Mouse (Mus musculus) hindbrain, embryonic 13.5 days (tissue): Measurements from ENCODE around the gene Pde6d. TPM values are rescaled to one million over a fixed set of nuclear protein-coding genes. Genes with fewer than 3 reads are reported as not detected.
"Not testable (repeated sequence)": the region's sequence is repeated elsewhere in the genome, so short reads cannot be mapped to it uniquely, and the experiment has no call there.

ENCODE experiments used
- ATAC-seq: fragments of 200-750 bp; cut with Nextera tagmentation; 2 replicates; pipeline ENCODE4 v1.8.0; 2017; ENCODE audit warnings: moderate TSS enrichment; ENCODE audit not compliant: low FRiP score
- H3K27ac ChIP-seq: fragments of 300-500 bp; sonication (generic); 2 replicates; pipeline ENCODE4 v1.5.1; 2015; ENCODE audit warnings: inconsistent platforms, mild to moderate bottlenecking, moderate library complexity
- H3K27me3 ChIP-seq: fragments of 300-500 bp; sonication (generic); 2 replicates; pipeline ENCODE4 v1.6.1; 2015; ENCODE audit warnings: mild to moderate bottlenecking, inconsistent platforms
- H3K36me3 ChIP-seq: fragments of 300-500 bp; sonication (generic); 2 replicates; pipeline ENCODE4 v1.6.1; 2015; ENCODE audit warnings: mild to moderate bottlenecking, inconsistent platforms
- H3K4me1 ChIP-seq: fragments of 300-500 bp; sonication (generic); replicated peaks from 2 replicates; pipeline ENCODE4 v1.6.1; 2015; ENCODE audit warnings: inconsistent platforms
- H3K4me2 ChIP-seq: fragments of 300-500 bp; sonication (generic); 2 replicates; pipeline ENCODE4 v1.6.1; 2015; ENCODE audit warnings: inconsistent platforms, mild to moderate bottlenecking, moderate library complexity
- H3K4me3 ChIP-seq: fragments of 300-500 bp; sonication (generic); 2 replicates; pipeline ENCODE4 v1.5.1; 2015; ENCODE audit warnings: mild to moderate bottlenecking, inconsistent platforms
- H3K9ac ChIP-seq: fragments of 300-500 bp; sonication (generic); 2 replicates; pipeline ENCODE4 v1.6.1; 2015; ENCODE audit warnings: mild to moderate bottlenecking, inconsistent platforms
- H3K9me3 ChIP-seq: fragments of 300-500 bp; sonication (generic); 2 replicates; pipeline ENCODE4 v1.6.1; 2016; ENCODE audit warnings: inconsistent platforms
- WGBS: fragments of 180-500 bp; shearing (Covaris S2); methylation state at CpG from one replicate; pipeline ENCODE4 v1.1.7; 2015; 5-methylcytosine and 5-hydroxymethylcytosine counted together
- polyA plus RNA-seq: library from polyadenylated mRNA; unstranded; fragments of >200 nt; fragmentation: Nextera tagmentation; extraction: Ambion mirVana; gene quantifications from 2 replicates; pipeline ENCODE4 v1.2.1, GENCODE M21; 2015

Pde6d gene
- polyA plus RNA-seq, 1 experiment from 2014 or later = 97.5 TPM

DNA sequence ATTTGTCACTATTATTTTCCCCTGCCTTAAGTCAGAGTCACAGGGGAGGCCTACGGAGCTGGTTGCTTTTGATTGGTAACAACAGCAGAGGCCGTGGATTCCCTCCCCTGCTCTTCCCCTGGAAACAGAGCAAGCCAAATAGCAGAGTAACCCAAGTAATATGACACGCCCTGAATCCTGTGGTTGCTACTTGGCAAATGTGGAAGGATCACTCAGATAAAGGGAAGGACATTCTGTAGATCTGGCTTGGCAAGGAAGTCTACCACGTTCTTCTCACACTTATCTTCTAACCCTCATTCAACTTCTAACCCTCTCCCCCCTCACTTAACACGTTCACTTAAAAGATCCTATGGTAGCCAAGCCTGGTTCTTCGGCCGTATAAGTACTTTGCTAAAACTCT, 24.6 kb downstream of the Pde6d start:
- Histone ChIP-seq H3K4me3 (no peak overlapping the region), H3K27ac (no peak overlapping the region), H3K4me1 (no peaks in the 10 kb centered on the region), H3K36me3 (peaks cover 31% of the 10 kb centered on the region), H3K27me3 (no peaks in the 10 kb centered on the region), H3K4me2 (no peak overlapping the region), H3K9me3 (no peaks in the 10 kb centered on the region), H3K9ac (no peak overlapping the region)
- ATAC-seq = no peak
- WGBS = 79% methylated on average over 7 of the region's 7 CpGs

GRCm38 (mm10) chr1:86555665-86556064, 26.8 kb downstream of the Pde6d start:
- WGBS = 90% methylated on average over 3 of the region's 3 CpGs
- no peak for ATAC-seq
- no peaks in the 10 kb centered on the region for H3K27me3 ChIP-seq

DNA sequence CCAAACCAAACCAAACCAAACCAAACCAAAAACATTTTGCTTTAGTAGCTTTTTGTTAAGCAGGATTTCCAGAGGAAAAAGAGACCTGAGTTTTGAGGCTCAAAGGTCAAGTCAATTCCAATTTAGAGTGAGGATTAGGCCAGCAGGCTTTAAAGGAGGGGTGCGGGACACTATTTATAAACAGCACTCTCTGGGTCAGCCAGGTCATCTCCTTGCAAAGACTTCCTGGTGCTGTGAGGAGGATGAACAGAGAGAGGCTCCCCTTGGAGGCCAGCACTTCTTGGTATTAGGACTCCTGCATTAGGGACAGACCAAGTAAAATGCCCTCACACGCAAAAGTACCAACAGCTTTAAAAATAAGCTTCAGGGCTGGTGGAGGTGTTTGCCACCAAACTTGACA, 30.6 kb downstream of the Pde6d start:
- H3K9ac ChIP-seq = no peak overlapping the region
- ATAC-seq = no peak
- no peak overlapping the region for H3K4me3 ChIP-seq
- no peak overlapping the region for H3K27ac ChIP-seq
- H3K27me3 ChIP-seq = no peaks in the 10 kb centered on the region
- 61% methylated on average over 2 of the region's 2 CpGs for WGBS
- no peaks in the 10 kb centered on the region for H3K9me3 ChIP-seq
- no peak overlapping the region for H3K4me2 ChIP-seq
- H3K4me1 ChIP-seq = 0 out of 2 replicates have a peak, but pooled peaks cover 3% of the 10 kb centered on the region
- H3K36me3 ChIP-seq = peaks cover 27% of the 10 kb centered on the region

More at GRCm38 (mm10) chr1:86555665-86556064, 26.8 kb downstream of the Pde6d start:
- H3K4me2 ChIP-seq = no peak overlapping the region
- H3K9ac ChIP-seq = no peak overlapping the region
- no peak overlapping the region for H3K27ac ChIP-seq
- peaks cover 29% of the 10 kb centered on the region for H3K36me3 ChIP-seq
- no peaks in the 10 kb centered on the region for H3K9me3 ChIP-seq
- H3K4me1 ChIP-seq = 0 out of 2 replicates have a peak, but pooled peaks cover 3% of the 10 kb centered on the region
- no peak overlapping the region for H3K4me3 ChIP-seq

DNA sequence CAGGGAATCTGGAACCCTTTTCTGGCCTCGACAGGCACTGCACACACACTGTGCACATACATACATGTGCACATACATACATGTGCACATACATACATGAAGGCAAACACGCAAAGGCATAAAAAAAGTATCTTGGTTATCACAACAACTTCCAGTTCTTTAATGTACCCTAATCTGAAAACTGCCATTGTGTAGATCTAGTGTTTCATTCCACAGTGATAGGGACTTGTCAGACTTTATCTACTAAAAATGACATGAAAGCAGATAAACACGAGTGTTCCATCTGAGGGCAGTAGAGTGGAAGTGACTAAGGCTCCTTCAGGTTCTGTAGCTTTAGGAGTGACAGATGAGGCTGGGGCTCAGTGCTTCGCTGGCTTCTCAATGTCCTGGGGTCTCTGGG, 31.1 kb downstream of the Pde6d start:
- Histone ChIP-seq H3K27ac (no peak overlapping the region), H3K4me3 (no peak overlapping the region), H3K9ac (no peak overlapping the region), H3K36me3 (peaks cover 31% of the 10 kb centered on the region), H3K4me2 (no peak overlapping the region), H3K9me3 (no peaks in the 10 kb centered on the region), H3K27me3 (no peaks in the 10 kb centered on the region), H3K4me1 (0 out of 2 replicates have a peak, but pooled peaks cover 3% of the 10 kb centered on the region)
- ATAC-seq = no peak
- 88% methylated on average over 4 of the region's 4 CpGs for WGBS

DNA sequence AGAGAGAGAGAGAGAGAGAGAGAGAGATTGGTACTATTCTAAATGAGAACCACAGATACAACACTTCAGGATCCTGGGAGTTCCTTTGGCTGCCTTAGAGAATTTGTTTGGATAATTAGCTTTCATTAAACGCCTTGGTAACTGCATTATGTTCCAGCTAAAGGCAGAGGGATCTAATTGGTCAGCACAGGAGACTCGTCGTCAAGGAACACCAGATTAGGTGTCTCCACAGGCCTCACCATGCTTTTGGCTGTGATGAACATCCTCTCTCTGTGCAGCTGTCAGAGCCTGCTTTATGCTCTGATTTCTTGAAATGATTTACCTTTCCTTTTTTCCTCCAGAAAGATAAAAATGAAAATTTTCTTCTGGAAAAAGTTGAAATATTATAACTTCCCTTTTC, 35.6 kb downstream of the Pde6d start:
- H3K4me3 ChIP-seq = no peak overlapping the region
- H3K9me3 ChIP-seq = no peaks in the 10 kb centered on the region
- no peak overlapping the region for H3K27ac ChIP-seq
- no peak overlapping the region for H3K4me2 ChIP-seq
- peaks cover 66% of the 10 kb centered on the region for H3K36me3 ChIP-seq
- no peaks in the 10 kb centered on the region for H3K4me1 ChIP-seq
- WGBS = 54% methylated on average over 3 of the region's 3 CpGs
- no peak for ATAC-seq
- no peaks in the 10 kb centered on the region for H3K27me3 ChIP-seq
- H3K9ac ChIP-seq = no peak overlapping the region

- Histone ChIP-seq H3K36me3 (peaks cover 62% of the 10 kb centered on the region), H3K27ac (no peak overlapping the region), H3K9me3 (no peaks in the 10 kb centered on the region), H3K4me1 (no peaks in the 10 kb centered on the region), H3K9ac (no peak overlapping the region), H3K4me3 (no peak overlapping the region), H3K4me2 (no peak overlapping the region), H3K27me3 (no peaks in the 10 kb centered on the region)
- WGBS = 88% methylated on average over 2 of the region's 2 CpGs
- ATAC-seq = no peak
Observed at GRCm38 (mm10) chr1:86542584-86542983, 39.8 kb downstream of the Pde6d start.

DNA sequence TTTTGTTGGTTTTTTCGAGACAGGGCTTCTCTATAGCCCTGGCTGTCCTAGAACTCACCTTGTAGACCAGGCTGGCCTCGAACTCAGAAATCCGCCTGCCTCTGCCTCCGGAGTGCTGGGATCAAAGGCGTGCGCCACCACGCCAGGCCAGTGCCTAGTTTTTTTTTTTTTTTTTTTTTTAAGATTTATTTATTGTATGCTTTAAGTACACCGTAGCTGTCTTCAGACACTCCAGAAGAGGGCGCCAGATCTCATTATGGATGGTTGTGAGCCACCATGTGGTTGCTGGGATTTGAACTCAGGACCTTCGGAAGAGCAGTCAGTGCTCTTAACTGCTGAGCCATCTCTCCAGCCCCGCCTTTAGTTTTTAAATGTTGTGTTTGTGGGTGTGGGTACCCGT, 42.8 kb downstream of the Pde6d start:
- ATAC-seq, H3K4me2 ChIP-seq, H3K27me3 ChIP-seq, H3K4me3 ChIP-seq, H3K4me1 ChIP-seq, H3K27ac ChIP-seq, H3K9ac ChIP-seq, H3K9me3 ChIP-seq: not testable (repeated sequence)
- peaks cover 34% of the 10 kb centered on the region for H3K36me3 ChIP-seq
- 90% methylated on average over 12 of the region's 12 CpGs for whole genome bisulfite sequencing

DNA sequence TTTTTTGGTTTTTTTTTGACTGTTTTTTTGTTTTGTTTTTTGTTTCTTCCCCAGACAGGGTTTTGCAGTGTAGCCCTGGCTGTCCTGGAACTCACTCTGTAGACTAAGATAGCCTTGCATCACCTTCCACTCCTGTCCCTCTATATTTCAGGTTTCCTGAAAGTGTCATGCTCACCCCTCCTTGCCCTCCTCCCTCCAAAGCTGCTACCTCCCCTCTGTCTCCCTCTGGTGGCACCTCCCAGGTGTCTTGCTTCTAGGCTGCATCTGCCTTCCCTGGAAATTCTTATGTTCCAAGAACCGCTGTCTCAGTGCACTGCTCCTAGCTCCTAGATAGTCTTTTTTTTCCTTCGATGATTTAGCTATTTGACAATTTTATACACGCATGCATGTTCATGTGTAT, 44.0 kb downstream of the Pde6d start:
- H3K4me3 ChIP-seq = no peak overlapping the region
- H3K9me3 ChIP-seq = no peaks in the 10 kb centered on the region
- peaks cover 2% of the 10 kb centered on the region; the same call in 1 of the 2 replicates for H3K4me1 ChIP-seq
- no peak overlapping the region for H3K4me2 ChIP-seq
- no peaks in the 10 kb centered on the region for H3K27me3 ChIP-seq
- H3K27ac ChIP-seq = no peak overlapping the region
- H3K36me3 ChIP-seq = peaks cover 27% of the 10 kb centered on the region
- no peak for ATAC-seq
- no peak overlapping the region for H3K9ac ChIP-seq
- WGBS = 58% methylated on average over 3 of the region's 3 CpGs

- Histone ChIP-seq H3K4me2 (no peak overlapping the region), H3K4me1 (peaks cover 43% of the 10 kb centered on the region), H3K9me3 (no peaks in the 10 kb centered on the region), H3K27me3 (no peaks in the 10 kb centered on the region), H3K36me3 (peaks cover 29% of the 10 kb centered on the region), H3K9ac (no peak overlapping the region), H3K4me3 (no peak overlapping the region), H3K27ac (no peak overlapping the region; the same call in 1 of the 2 replicates)
- ATAC-seq = no peak
- 78% methylated on average over 6 of the region's 6 CpGs for WGBS
Observed at GRCm38 (mm10) chr1:86533411-86534130, 48.9 kb downstream of the Pde6d start.

- peaks cover 29% of the 10 kb centered on the region for H3K36me3 ChIP-seq
- peak overlapping the region; percentile 15; the same call in 1 of the 2 replicates for H3K4me3 ChIP-seq
- H3K27me3 ChIP-seq = no peaks in the 10 kb centered on the region
- WGBS = 25% methylated on average over 11 of the region's 11 CpGs
- peak overlapping the region; percentile 43 for H3K4me2 ChIP-seq
- H3K27ac ChIP-seq = peak overlapping the region; percentile 81
- H3K9me3 ChIP-seq = no peaks in the 10 kb centered on the region
- H3K9ac ChIP-seq = peak overlapping the region; percentile 60
- peak; percentile 54 for ATAC-seq
- H3K4me1 ChIP-seq = peaks cover 43% of the 10 kb centered on the region
Observed at GRCm38 (mm10) chr1:86532362-86533051, 49.9 kb downstream of the Pde6d start.

DNA sequence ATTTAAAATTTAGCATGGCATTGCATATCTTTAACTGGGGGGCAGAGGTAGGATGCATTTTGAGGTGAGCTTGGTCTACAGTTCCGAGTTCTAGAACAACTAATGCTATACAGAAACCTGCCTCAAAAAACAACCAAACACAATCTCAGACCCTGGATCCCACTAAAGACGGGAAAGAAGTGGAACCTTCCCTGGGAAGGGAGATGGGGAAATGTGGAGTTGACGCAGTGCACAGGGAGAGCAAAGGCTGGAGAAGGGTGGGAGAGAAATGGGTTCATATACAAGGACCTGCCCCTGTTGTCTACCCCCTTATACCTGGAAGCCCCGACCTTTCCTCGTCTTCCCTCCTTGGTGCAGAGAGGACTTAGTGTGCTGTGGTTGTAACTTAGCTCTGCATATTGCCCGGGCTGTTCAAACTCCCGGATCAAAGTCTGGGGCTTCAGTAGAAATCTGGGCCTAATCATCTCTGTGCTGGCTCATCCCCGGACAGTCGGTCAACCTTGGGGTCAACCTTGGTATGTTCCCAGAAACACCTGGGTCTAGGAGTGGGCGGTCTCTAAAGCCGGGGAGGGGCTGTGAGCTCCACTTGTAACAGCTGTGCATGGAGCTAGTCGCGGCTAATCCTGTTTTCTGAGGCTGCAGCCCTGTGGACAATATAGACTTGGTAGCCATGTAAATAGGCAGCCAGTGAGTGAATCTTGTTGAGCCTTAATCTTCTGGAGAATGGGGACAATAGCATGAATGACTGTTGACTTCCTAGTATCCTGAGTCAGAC, 50.7 kb downstream of the Pde6d start:
- Histone ChIP-seq H3K9ac (peak overlapping the region; percentile 60), H3K36me3 (peaks cover 29% of the 10 kb centered on the region), H3K27ac (peak overlapping the region; percentile 81), H3K9me3 (no peaks in the 10 kb centered on the region), H3K27me3 (no peaks in the 10 kb centered on the region), H3K4me2 (peak overlapping the region; percentile 43), H3K4me3 (peak overlapping the region; percentile 15), H3K4me1 (peaks cover 43% of the 10 kb centered on the region)
- WGBS = 7% methylated on average over 13 of the region's 13 CpGs
- ATAC-seq = peak; percentile 17

DNA sequence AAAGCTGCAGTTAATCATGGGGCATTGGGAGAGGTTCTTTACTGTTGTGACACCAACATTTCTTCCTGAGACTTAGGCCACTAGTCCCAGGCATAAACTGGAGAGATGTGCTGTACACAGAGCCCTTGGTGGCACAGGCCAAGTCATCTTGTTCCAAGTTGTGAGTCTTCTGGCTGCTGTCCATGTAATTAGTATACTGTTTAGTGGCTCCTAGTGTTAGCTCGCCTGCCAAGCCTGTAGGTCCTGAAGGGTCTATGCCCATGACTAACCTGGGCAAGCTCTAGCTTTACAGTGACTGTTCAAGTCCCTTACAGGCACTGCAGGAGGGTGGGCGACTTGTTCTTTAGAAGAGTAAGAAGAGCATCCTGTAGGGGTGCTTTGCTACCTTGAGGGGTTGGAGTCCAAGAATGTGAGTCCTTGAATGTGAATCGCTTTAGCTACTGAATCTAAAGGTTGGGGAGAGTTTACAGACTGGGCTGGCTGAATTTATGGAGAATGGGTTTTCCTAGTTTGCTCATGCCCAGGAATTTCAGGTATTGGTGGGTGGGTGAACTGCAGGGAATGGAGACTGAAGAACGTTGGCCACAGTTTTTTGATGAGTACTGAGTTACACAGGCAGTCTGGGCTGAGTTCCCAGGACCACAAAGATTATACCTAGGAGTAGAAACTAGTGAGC, 51.4 kb downstream of the Pde6d start:
- Histone ChIP-seq H3K27me3 (no peaks in the 10 kb centered on the region), H3K9ac (peak overlapping the region; percentile 60), H3K4me2 (peak overlapping the region; percentile 43), H3K4me1 (peaks cover 43% of the 10 kb centered on the region), H3K36me3 (peaks cover 29% of the 10 kb centered on the region), H3K9me3 (no peaks in the 10 kb centered on the region), H3K27ac (peak overlapping the region; percentile 81), H3K4me3 (peak overlapping the region; percentile 11)
- no peak for ATAC-seq
- 13% methylated on average over 4 of the region's 4 CpGs for WGBS
